Mouse (Mus musculus) erythroblast, embryonic 14.5 days (primary cell): ENCODE results near the gene Lst1.

Source experiments
- GATA1 ChIP-seq: IDR thresholded peaks from 2 replicates; pipeline ENCODE4 v1.6.1; 2012; ENCODE audit warnings: low read length, inconsistent platforms, mixed read lengths
- TAL1 ChIP-seq: IDR thresholded peaks from 3 replicates; pipeline ENCODE4 v1.6.1; 2012; ENCODE audit warnings: low read length, inconsistent platforms, mixed read lengths

- no peak for TF ChIP-seq GATA1
- TF ChIP-seq TAL1: no peak
These were observed 40.2 kb downstream of the Lst1 start for GRCm38 (mm10) chr17:35147922-35148639.
